Mouse (Mus musculus) liver, postnatal 0 days (tissue): ENCODE data around the gene Fbln1. TPM values are rescaled to one million over a fixed set of nuclear protein-coding genes. Genes with fewer than 3 reads are reported as not detected.

ENCODE experiments used
- ATAC-seq: fragments of 200-750 bp; cut with Nextera tagmentation; 2 replicates; pipeline ENCODE4 v1.8.0; 2017; ENCODE audit warnings: mild to moderate bottlenecking, moderate library complexity
- DNase-seq: peaks from one replicate; pipeline ENCODE4 v3.0.0-alpha.2; 2016
- H3K27ac ChIP-seq: fragments of 300-500 bp; sonication (generic); 2 replicates; pipeline ENCODE4 v1.5.1; 2014; ENCODE audit warnings: antibody characterized with exemption, moderate library complexity, mild to moderate bottlenecking, low read depth
- H3K27me3 ChIP-seq: fragments of 300-500 bp; sonication (generic); 2 replicates; pipeline ENCODE4 v1.6.1; 2014; ENCODE audit warnings: low read length, control low read depth, mixed read lengths; ENCODE audit not compliant: insufficient read depth
- H3K36me3 ChIP-seq: fragments of 300-500 bp; sonication (generic); replicated peaks from 2 replicates; pipeline ENCODE4 v1.6.1; 2014; ENCODE audit warnings: mild to moderate bottlenecking, control low read depth, low read length, moderate library complexity, mixed read lengths; ENCODE audit not compliant: insufficient read depth
- H3K4me1 ChIP-seq: fragments of 300-500 bp; sonication (generic); 2 replicates; pipeline ENCODE4 v1.6.1; 2014; ENCODE audit warnings: antibody characterized with exemption, mild to moderate bottlenecking, control low read depth; ENCODE audit not compliant: insufficient read depth
- H3K4me2 ChIP-seq: fragments of 300-500 bp; sonication (generic); 2 replicates; pipeline ENCODE4 v1.6.1; 2014; ENCODE audit warnings: low read depth, mild to moderate bottlenecking, low read length, moderate library complexity, mixed read lengths
- H3K4me3 ChIP-seq: fragments of 300-500 bp; sonication (generic); 2 replicates; pipeline ENCODE4 v1.5.1; 2014; ENCODE audit warnings: low read depth, low read length
- H3K9ac ChIP-seq: fragments of 300-500 bp; sonication (generic); replicated peaks from 2 replicates; pipeline ENCODE4 v1.6.1; 2014; ENCODE audit warnings: mild to moderate bottlenecking, moderate library complexity
- H3K9me3 ChIP-seq: fragments of 300-500 bp; sonication (generic); 2 replicates; pipeline ENCODE4 v1.6.1; 2016; ENCODE audit warnings: mild to moderate bottlenecking, control low read depth, low read length, mixed read lengths
- CTCF ChIP-seq: sonication (generic); IDR thresholded peaks from 2 replicates; pipeline ENCODE4 v1.5.1; 2016; ENCODE audit warnings: antibody characterized with exemption, low read depth
- EP300 ChIP-seq: IDR thresholded peaks from 2 replicates; pipeline ENCODE4 v1.6.1; 2016; ENCODE audit warnings: antibody characterized with exemption, low read depth, mild to moderate bottlenecking
- WGBS: fragments of 180-500 bp; shearing (Covaris S2); extraction: QIAGEN DNeasy Blood & Tissue Kit; methylation state at CpG from one replicate; pipeline ENCODE4 v1.1.7; 2014; ENCODE audit not compliant: insufficient replicate concordance; 5-methylcytosine and 5-hydroxymethylcytosine counted together
- polyA plus RNA-seq: library from polyadenylated mRNA; unstranded; fragments of >200 nt; fragmentation: Nextera tagmentation; extraction: Ambion mirVana; gene quantifications from 2 replicates; pipeline ENCODE4 v1.2.1, GENCODE M21; 2015

Fbln1 gene
- polyA plus RNA-seq, 1 experiment from 2014 or later: 2.8 TPM

DNA sequence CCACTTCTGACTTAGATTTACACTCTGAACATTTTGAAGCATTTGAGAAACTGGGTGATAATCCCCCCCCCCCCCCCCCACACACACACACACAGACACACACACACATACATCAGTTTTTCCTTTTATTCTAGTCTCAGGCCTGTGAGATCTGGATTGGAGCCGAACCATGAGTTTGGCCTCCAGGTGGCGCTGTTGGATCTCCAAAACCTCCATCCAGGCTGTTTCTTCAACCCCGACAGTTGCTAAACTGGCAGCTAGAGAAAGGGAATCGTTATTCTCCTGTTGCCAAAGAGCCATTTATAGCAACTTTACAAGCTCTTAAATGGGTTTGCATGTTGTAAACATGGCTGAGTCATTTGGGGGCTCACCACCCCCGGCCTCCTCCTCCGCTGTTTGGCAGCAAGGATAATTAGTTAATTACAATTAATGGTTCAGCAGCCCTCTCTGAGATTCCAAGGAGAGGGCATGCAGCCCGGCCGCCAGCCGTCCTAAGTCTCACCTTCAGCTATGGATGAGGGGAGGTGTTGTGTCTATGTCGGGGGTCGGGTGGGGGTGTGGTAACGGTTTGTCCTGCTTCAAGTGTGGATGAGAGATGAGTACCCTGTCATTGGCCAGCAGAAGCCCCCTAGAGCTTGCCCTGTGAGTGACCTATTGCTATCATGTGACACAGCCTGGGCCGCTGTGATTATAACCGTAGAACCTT, 61.1 kb downstream of the Fbln1 start:
- ATAC-seq: no peak
- WGBS: 47% methylated on average over 14 of the region's 14 CpGs
- no peak overlapping the region for H3K9ac ChIP-seq

DNA sequence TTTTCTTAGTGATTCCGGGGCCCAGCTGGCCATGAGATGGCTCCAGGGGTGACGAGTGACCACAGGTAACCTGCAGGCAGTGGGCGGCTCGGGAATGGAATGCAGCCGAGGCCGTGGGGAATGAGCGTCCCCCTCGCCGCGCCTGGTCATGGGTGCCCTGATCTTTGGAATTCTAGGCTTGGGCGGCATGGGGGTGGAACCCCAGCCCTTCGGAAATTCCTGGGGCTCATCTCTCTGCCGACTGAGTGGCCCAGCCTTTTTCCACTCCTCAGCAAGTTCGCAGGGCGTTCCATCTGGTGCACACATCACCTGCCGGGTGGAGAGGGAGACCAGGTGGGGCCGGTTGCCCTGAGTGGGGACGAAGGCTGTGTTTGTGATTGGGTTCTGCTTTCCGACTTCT, 62.1 kb downstream of the Fbln1 start:
- no peak for DNase-seq
- 81% methylated on average over 19 of the region's 19 CpGs for WGBS

More for the DNA sequence above, 61.1 kb downstream of the Fbln1 start:
- Histone ChIP-seq H3K4me3 (no peak overlapping the region), H3K27me3 (no peaks in the 10 kb centered on the region), H3K4me2 (no peak overlapping the region), H3K9me3 (no peaks in the 10 kb centered on the region), H3K27ac (no peak overlapping the region), H3K4me1 (no peaks in the 10 kb centered on the region), H3K36me3 (no peaks in the 10 kb centered on the region)
- peak; percentile 87 for DNase-seq
- TF ChIP-seq CTCF: peak; percentile 82
- no peak for TF ChIP-seq EP300

DNA sequence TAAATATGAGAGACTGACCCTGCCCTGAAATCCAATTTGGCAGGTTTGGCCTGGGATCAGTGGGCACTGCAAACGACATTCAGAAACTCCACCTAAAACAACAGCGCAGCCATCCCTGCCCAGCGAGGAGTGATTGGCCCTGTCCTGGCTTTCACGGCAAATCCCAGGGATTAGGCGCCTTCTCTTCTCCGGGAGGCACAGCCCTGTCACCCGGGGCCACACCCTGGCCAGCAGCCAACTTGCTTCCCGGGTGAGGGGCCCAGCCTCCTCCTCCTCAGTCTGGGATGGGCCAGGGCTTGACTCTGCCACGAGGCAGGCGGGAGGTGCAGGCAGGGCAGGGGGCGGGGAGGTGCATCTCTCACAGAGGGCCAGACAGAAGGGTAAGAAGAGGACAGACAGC, 67.2 kb downstream of the Fbln1 start:
- no peak overlapping the region for H3K27ac ChIP-seq
- DNase-seq (no peak), ATAC-seq (no peak)
- no peaks in the 10 kb centered on the region for H3K9me3 ChIP-seq
- H3K36me3 ChIP-seq: no peaks in the 10 kb centered on the region
- H3K4me1 ChIP-seq: no peaks in the 10 kb centered on the region
- H3K27me3 ChIP-seq: no peaks in the 10 kb centered on the region
- no peak overlapping the region for H3K4me2 ChIP-seq
- 52% methylated on average over 11 of the region's 11 CpGs for WGBS
- TF ChIP-seq CTCF (no peak), EP300 (no peak)
- H3K4me3 ChIP-seq: no peak overlapping the region
- H3K9ac ChIP-seq: no peak overlapping the region

More for the DNA sequence above, 62.1 kb downstream of the Fbln1 start:
- Histone ChIP-seq H3K4me3 (no peak overlapping the region), H3K27ac (no peak overlapping the region), H3K4me2 (no peak overlapping the region), H3K9me3 (no peaks in the 10 kb centered on the region), H3K4me1 (no peaks in the 10 kb centered on the region), H3K36me3 (no peaks in the 10 kb centered on the region), H3K9ac (no peak overlapping the region), H3K27me3 (no peaks in the 10 kb centered on the region)
- ATAC-seq: no peak
- TF ChIP-seq CTCF (no peak), EP300 (no peak)

DNA sequence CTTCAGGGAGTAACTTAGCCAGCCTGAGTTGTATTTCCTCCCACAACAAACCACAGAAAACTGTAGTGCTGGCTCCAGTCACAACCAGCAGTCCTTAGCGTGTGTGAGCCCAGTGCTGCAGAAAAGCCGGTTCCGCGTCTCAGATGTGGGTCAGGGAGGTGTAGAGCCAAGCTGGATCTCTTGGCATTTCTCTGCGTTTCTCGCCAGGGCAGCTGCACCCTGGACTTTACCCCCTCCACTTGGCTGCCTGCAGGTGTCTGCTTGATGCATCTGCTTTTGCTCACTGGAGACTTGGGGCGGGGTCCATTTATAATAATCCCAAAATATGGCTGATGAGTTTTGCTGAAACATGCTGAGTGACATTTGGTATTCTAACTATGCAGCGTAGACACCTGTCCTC, 71.5 kb downstream of the Fbln1 start:
- no peak for DNase-seq
- Histone ChIP-seq H3K4me1 (no peaks in the 10 kb centered on the region), H3K27me3 (no peaks in the 10 kb centered on the region), H3K9ac (no peak overlapping the region), H3K9me3 (no peaks in the 10 kb centered on the region), H3K4me2 (no peak overlapping the region), H3K4me3 (no peak overlapping the region), H3K36me3 (no peaks in the 10 kb centered on the region), H3K27ac (no peak overlapping the region)
- TF ChIP-seq CTCF (no peak), EP300 (no peak)
- WGBS: 83% methylated on average over 8 of the region's 8 CpGs
- no peak for ATAC-seq

DNA sequence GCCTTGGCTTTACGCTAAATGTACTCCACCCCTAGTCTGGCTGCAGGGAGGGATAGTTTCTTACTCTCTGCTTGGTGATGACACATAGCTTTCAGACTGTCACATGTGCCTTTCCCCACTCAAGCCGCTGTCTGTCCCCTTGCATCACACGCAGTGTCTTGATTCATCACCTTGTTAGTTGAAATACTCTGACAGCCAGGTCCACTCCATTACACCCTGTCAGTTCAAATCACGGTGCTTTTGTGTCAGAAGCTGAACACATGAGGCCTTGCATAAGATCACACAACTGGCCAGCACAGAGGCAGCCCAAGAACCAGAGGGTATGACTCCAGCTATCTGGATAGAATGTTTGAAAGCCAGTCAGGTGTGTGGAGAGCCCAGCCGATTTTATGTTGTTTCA, 73.2 kb downstream of the Fbln1 start:
- WGBS: 85% methylated on average over 5 of the region's 5 CpGs
- no peaks in the 10 kb centered on the region for H3K36me3 ChIP-seq
- DNase-seq (no peak), ATAC-seq (no peak)
- no peaks in the 10 kb centered on the region for H3K27me3 ChIP-seq
- H3K4me1 ChIP-seq: no peaks in the 10 kb centered on the region
- H3K27ac ChIP-seq: no peak overlapping the region
- no peak overlapping the region for H3K4me2 ChIP-seq
- no peak overlapping the region for H3K9ac ChIP-seq
- H3K4me3 ChIP-seq: no peak overlapping the region
- TF ChIP-seq EP300 (no peak), CTCF (no peak)
- H3K9me3 ChIP-seq: no peaks in the 10 kb centered on the region

DNA sequence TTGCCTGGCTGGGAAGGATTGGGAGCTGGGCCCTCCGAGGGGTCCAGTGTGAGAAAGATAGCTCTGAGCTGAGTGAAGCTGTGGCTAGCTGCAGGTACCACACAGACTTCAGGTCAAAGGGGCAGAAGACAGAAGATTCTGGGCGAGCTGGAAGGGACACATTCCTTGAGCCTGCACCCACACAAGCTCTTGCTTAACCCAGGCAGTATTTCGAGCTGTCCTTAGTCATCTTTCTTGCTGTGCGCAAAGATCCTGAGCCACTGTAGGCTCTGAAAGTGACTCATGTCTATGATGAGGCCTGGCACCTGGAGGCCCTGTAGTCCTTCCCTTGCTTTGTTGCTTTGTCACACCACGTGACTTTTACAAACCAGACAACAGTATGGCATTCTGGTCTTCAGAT, 76.3 kb downstream of the Fbln1 start:
- H3K9ac ChIP-seq: no peak overlapping the region
- H3K27me3 ChIP-seq: no peaks in the 10 kb centered on the region
- H3K4me2 ChIP-seq: no peak overlapping the region
- no peak overlapping the region for H3K27ac ChIP-seq
- no peak for ATAC-seq
- no peak for DNase-seq
- no peak overlapping the region for H3K4me3 ChIP-seq
- H3K36me3 ChIP-seq: no peaks in the 10 kb centered on the region
- WGBS: 69% methylated on average over 5 of the region's 5 CpGs
- H3K9me3 ChIP-seq: no peaks in the 10 kb centered on the region
- H3K4me1 ChIP-seq: no peaks in the 10 kb centered on the region
- TF ChIP-seq EP300 (no peak), CTCF (no peak)
